Mouse (Mus musculus): ENCODE results near the gene Dclk1.

- no peak for TF ChIP-seq CTCF (IDR thresholded peaks at IDR 0.05; ENCODE audit: insufficient read depth, low read depth, low read length)
- TF ChIP-seq POLR2A (IDR thresholded peaks at IDR 0.05; ENCODE audit: insufficient read depth, low read depth, low read length): no peak
These were observed 19.7 kb upstream of the Dclk1 start for GRCm38 (mm10) chr3:55222502-55222901.
